Mouse (Mus musculus): Measurements from ENCODE around the gene Garnl3.
A peak's percentile ranks its signal among the peaks of the same experiment; 100 is the strongest.

Garnl3 gene

GRCm38 (mm10) chr2:32966689-32967631 lies 164.5 kb downstream of the Garnl3 start:
- DNase-seq: peak; percentile 89 to 90

DNA sequence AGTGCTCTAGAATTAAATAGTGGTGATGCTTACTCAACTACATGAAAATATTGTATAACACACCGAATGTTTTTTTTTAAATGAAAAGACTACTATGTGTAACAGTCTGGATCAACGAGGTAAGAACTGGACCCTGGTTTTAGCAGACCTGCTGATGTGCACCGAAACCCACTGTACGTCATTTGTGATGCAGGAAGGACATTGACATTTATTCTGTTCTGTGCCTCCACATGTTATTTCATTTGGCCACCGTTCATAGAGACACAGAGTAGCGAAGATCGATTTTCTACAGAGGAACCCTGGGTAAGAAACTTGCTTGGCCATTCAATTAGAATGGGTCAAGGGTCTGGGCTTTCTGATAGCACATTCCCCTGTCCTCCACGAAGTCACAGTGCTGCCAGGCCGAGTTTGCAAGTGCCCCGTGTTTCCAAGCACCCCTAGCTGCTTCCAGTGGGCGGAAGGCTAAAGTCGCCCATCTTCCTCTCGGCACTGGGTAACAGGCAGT lies 165.2 kb downstream of the Garnl3 start:
- DNase-seq: no peak

DNA sequence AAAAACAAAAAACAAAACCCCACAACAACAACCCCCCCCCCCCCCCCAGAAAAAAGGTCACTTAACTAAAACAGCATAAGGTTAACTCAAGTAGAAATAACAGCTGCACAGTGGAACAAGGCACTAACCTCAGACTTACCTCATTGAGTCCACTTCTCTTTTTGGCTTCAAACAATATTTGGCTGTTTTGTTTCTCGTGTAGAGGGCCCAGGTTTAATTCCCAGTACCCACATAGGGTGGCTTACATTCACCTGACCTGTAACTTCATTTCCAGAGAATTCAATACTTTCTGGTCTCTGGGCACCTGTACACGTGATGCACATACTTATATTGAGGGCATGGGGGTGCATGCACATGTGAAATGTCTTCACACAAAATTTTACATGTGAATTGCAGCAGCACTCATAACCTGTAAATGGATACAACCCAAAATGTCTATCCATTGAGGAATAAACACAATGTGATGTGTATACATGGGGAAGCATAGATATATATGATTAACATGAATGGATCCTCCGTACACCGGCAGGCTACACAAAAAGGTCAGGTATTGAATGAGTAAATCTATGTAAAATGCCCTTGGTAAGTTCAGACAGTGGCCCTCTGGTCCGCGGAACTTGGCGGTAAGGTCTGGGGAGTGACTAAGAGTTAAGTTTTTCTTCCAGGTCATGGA lies 165.8 kb downstream of the Garnl3 start:
- DNase-seq: peak; percentile 61 to 63

DNA sequence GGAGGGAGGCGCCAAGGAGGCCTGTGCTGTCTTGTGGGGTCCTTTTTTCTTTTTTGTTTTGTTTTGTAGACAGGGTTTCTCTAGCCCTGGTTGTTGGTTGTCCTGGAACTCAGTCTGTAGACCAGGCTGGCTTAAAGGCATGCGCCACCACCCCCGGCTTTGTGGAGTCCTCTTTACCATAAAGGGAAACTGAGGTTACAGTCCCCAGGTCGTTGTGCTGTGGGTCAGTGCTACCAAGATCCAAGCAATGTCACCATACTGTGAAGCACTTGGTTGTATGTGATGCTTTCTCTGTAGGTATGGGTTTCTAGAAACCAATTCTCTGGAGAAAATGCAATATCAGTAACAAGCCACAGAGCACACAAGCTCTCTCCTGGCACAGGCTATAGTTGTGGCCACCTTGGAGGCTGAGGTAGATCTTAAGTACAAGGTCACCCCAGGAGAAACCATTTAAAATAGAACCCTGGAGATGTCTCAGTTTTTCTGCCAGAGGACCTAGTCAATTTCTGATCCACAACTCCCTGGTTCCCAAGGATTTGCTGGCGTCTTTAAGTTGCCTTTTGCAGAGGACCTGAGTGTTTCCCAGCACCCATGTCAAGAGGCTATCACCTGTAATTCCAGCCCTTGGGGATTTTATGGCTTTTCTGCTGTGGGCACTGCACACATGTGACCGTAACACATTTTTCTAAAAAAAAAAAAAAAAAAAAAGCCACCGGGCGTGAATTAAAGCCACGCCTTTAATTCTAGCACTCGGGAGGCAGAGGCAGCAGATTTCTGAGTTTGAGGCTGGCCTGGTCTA lies 166.6 kb downstream of the Garnl3 start:
- peak; percentile 9 to 34 for DNase-seq

GRCm38 (mm10) chr2:32963981-32964380 lies 167.5 kb downstream of the Garnl3 start:
- no peak for DNase-seq

DNA sequence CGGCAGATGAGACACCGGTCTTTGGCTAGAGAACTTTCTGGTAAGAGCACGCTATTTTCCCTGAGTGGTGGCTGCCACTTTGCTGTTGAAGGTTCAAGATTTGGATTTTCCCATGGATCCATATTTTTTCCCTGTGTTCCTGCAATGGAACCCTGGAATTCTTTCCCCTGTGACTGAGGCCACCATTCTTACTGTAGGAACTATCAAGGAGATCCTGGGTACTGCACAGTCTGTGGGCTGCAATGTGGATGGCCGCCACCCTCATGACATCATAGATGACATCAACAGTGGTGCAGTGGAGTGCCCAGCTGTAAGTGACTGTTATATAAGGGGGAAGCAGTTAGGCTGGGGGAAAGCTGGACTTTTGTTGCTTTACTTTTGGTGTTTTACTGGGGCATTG lies 167.9 kb downstream of the Garnl3 start:
- peak; percentile 21 to 28 for DNase-seq

DNA sequence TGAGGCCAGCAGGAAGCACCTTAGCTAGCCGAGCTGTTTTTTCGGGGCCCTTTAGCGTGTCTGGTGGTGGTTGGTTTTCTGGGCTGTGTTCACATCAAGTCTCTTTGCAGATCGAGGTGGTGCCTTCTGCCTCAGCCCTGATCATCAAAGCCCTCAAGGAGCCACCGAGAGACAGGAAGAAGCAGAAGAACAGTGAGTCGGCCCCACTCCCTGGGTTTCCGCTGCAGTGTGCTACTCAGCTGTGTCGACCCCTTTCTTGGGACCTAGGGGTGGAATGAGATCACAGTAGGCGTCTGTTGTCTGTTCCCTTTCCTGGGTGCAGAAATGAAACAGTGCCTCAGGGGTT lies 168.6 kb downstream of the Garnl3 start:
- DNase-seq: peak; percentile 40 to 45

- no peak for DNase-seq
Measured at GRCm38 (mm10) chr2:32962062-32962874, 169.2 kb downstream of the Garnl3 start.

DNA sequence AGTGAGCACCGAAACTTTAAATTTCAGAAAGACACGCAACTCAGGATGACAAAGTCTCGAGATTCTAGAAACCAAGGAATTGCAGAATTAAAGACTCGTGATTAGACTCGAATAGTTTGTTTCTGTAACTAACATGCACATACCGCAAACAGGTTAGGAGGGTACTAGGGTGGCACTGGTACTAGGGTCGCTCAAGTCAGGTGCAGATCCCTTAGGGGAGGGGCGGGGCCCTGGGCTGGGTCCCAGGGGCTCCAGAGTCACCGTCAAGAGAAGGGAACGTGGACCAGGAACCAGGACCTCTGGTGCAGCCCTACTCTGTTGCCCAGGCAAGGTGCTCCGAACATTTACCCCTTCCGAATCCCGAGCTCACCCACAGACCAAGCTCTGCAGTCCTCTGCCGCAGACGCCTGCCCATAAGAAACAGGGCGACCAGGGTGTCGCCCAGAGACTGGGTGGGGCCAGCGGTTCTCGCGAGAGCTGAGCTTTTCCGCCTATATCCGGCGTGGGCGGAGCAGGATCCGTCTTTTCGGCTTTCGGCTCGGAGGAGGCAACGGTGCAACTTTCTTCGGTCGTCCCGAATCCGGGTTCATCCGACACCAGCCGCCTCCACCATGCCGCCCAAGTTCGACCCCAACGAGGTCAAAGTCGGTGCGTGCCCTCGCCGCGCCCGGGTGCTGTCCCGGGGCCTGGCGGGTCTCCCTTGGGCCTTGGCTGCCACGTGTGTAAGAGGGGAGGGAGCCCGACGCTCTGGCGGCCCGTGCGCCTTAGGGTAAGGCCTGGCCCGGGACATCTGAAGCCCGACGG lies 170.1 kb downstream of the Garnl3 start, which contains the start of the genes Rpl12 and Lrsam1:
Rpl12 (plus strand) TSS at position 368 of the 804 bp plus-strand sequence.
Lrsam1 (minus strand) TSS at position 423 of the 804 bp plus-strand sequence.
- peak; percentile 98 for DNase-seq

DNA sequence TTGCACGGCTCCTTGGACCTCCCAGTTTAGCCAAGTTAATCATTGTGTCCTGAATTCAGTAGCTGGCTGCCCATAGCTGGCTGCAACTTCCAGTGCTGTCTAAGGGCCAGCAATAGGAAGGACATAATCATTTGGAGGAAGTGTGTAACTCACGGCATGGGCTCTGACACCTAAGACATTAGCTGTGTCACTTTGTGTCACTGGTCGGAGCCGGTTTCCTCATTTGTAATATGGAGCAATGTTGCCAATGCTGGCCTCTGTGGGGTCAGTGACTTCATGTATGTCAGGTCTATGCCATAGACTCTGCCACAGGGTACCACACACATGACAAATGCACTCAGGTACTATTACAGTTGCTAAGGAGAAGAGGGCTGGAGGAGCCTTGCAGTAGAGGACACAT lies 171.2 kb downstream of the Garnl3 start:
- DNase-seq: no peak

- peak; percentile 27 to 37 for DNase-seq
Measured at GRCm38 (mm10) chr2:32957344-32957743, 174.1 kb downstream of the Garnl3 start.

DNA sequence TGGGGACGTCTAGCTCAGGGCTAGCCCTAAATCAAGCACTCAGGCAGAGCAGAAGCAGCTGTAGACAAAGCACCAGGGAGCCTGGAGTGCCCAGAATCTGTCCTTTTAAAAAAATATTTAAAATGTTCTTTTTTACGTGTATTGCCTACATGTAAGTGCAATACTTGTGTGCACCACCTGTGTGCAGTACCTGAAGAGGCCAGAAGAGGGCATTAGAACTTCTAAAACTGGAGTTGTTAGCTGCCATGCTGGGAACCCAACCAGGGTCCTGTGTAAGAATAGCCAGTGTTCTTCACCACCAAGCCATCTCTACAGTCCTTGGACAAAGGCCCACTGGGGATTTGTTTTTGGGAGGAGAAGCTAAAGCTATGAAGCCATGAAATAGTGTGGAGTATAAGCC lies 176.9 kb downstream of the Garnl3 start:
- DNase-seq: peak; percentile 39 to 50

DNA sequence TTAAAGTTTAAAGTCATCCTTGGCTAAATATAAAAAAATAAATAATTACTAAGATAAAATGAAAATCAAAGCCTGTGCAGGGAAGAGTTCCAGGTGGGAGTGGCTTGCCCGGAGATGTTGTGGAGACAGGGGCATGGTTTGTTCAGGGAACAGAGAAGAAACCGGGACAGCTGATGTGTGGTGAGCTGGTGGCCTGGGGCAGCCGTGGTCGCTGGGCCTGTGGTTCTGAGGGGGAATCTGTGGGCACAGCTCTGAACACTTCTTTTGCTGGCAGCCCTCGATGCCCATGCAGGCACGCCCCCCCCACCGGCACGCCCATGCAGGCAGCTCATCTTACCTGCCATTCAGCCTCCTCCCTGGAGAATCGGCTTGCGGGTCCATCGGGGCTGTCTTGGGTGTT lies 184.0 kb downstream of the Garnl3 start:
- no peak for DNase-seq

GRCm38 (mm10) chr2:32940483-32940882 lies 191.0 kb downstream of the Garnl3 start:
- no peak for DNase-seq

DNA sequence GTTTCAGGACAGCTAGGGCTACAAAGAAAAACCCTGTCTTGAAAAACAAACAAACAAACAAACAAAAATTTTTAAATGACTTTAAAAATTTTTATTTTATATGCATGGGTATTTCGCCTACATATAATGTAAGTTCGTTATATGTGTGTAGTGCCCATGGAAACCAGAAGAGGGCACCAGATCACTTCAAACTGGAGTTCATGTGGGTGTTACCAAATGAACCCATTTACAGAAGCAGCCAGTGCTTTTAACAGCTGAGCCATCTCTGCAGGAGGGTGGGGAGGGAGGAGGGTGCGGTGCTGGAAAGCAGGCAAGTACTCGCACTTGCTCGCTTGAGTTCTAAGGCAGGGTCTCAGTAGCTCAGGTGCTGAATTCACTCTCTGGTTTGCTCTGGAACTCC lies 192.0 kb downstream of the Garnl3 start:
- DNase-seq: peak; percentile 69 to 76

DNA sequence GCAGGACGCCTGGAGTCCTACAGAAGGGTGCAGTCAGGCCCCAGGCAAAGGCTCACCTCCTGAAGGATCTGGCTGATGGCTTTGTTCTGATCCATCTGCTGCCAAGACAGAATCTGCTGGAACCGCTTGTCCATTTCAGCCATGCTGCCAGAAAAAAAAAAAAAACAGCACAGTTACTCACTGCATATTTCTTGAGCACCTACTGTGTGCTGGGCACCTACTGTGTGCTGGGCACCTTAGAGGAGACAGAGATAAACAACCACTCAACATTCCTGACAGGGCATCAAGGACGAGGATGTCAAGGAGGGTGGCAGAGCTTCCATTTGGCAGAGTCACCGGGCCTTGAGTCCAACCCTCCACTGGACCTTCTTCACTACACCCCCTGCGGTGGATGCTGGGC lies 192.7 kb downstream of the Garnl3 start:
- no peak for DNase-seq

Measured in B cell, adult 2 months (primary cell).